In genomic region chr8:10316201-10316600, GRCm38 (mm10) we compare ENCODE assay signal across 21 mouse cellular contexts.
"Had no signal": no experiment of that assay in that cellular context is flagged by ENCODE, and none has a peak within 500 bp of the region (broad histone marks: within the 10 kb centered on the region; RNA-seq: fewer than 3 reads in every experiment).

No protein-coding gene starts in this region.

- ATAC-seq: liver, embryonic 12.5 days; midbrain, embryonic 13.5 days had no signal

- H3K27me3 ChIP-seq: limb, embryonic 13.5 days; liver, embryonic 12.5 days; liver, embryonic 15.5 days; lung, embryonic 15.5 days; megakaryocyte, embryonic 14.5 days; midbrain, embryonic 13.5 days; neural tube, embryonic 13.5 days had no signal

- DNase-seq: kidney, adult 8-10 months; kidney, postnatal 10 days; kidney, postnatal 36 days; layer of hippocampus, postnatal 36 days; liver; lung, adult 18-20 months; lung, postnatal 10 days; lung, postnatal 36 days; thymus, adult 2 months; thymus, postnatal 14 days; thymus, postnatal 4 days had no signal

- H3K4me1 ChIP-seq: kidney, embryonic 15.5 days; limb, embryonic 13.5 days; liver, embryonic 12.5 days; liver, embryonic 15.5 days; lung, embryonic 15.5 days; megakaryocyte, embryonic 14.5 days; midbrain, embryonic 10.5 days; midbrain, embryonic 13.5 days had no signal

- H3K4me3 ChIP-seq: kidney, embryonic 15.5 days; limb, embryonic 10.5 days; limb, embryonic 13.5 days; liver, embryonic 12.5 days; liver, embryonic 15.5 days; lung, embryonic 15.5 days; megakaryocyte, embryonic 14.5 days; midbrain, embryonic 10.5 days; midbrain, embryonic 13.5 days; neural tube, embryonic 13.5 days had no signal

- H3K4me2 ChIP-seq: kidney, embryonic 15.5 days; limb, embryonic 13.5 days; liver, embryonic 12.5 days; liver, embryonic 15.5 days; lung, embryonic 15.5 days; midbrain, embryonic 13.5 days; neural tube, embryonic 13.5 days had no signal

- H3K9ac ChIP-seq: kidney, embryonic 15.5 days; limb, embryonic 13.5 days; liver, embryonic 12.5 days; liver, embryonic 15.5 days; lung, embryonic 15.5 days; midbrain, embryonic 13.5 days; neural tube, embryonic 13.5 days had no signal

- H3K27ac ChIP-seq: kidney, embryonic 15.5 days; limb, embryonic 10.5 days; limb, embryonic 13.5 days; liver, embryonic 12.5 days; liver, embryonic 15.5 days; lung, embryonic 15.5 days; midbrain, embryonic 10.5 days; midbrain, embryonic 13.5 days; neural tube, embryonic 13.5 days had no signal

- H3K9me3 ChIP-seq: kidney, embryonic 15.5 days; limb, embryonic 10.5 days; limb, embryonic 13.5 days; liver, embryonic 12.5 days; liver, embryonic 15.5 days; lung, embryonic 15.5 days; megakaryocyte, embryonic 14.5 days; midbrain, embryonic 10.5 days; midbrain, embryonic 13.5 days; neural tube, embryonic 13.5 days had no signal

- H3K36me3 ChIP-seq: kidney, embryonic 15.5 days; limb, embryonic 10.5 days; limb, embryonic 13.5 days; liver, embryonic 12.5 days; liver, embryonic 15.5 days; lung, embryonic 15.5 days; midbrain, embryonic 10.5 days; midbrain, embryonic 13.5 days; neural tube, embryonic 13.5 days had no signal
